Mouse (Mus musculus) brain, embryonic 14.5 days (tissue): ENCODE data around the gene Limk2.

Experiments used
- CTCF ChIP-seq: fragments of 200-500 bp; IDR thresholded peaks from 2 replicates; pipeline ENCODE4 v1.5.1; 2012; ENCODE audit warnings: inconsistent platforms, mild to moderate bottlenecking, moderate library complexity, borderline replicate concordance; ENCODE audit not compliant: insufficient read depth, insufficient read length; ENCODE audit errors: extremely low read depth
- POLR2A ChIP-seq: fragments of 200-500 bp; IDR thresholded peaks from 2 replicates; pipeline ENCODE4 v1.6.1; 2012; ENCODE audit warnings: mild to moderate bottlenecking, inconsistent platforms, borderline replicate concordance; ENCODE audit not compliant: poor library complexity, insufficient read depth, insufficient read length, severe bottlenecking; ENCODE audit errors: extremely low read depth

- no peak for TF ChIP-seq CTCF
- TF ChIP-seq POLR2A, result no peak
Measured at GRCm38 (mm10) chr11:3347835-3348195, 61.2 kb downstream of the Limk2 start.
